Mouse (Mus musculus): ENCODE results near the gene Phactr4.

- no peak for TF ChIP-seq CTCF (IDR thresholded peaks at IDR 0.05 in 2 of 3, conservative IDR thresholded peaks at IDR 0.05 in 1 of 3; ENCODE audit: control insufficient read depth in 1 of 3, insufficient read depth in 1 of 3, low read depth in 2 of 3, low read length in 3 of 3, poor library complexity in 1 of 3, severe bottlenecking in 1 of 3)
- TF ChIP-seq EP300 (IDR thresholded peaks at IDR 0.05; ENCODE audit: low read depth in 1 of 2, low read length in 2 of 2) = no peak
- TF ChIP-seq E2F4 (IDR thresholded peaks at IDR 0.05; ENCODE audit: borderline replicate concordance, low read depth, low read length) = no peak
- TF ChIP-seq POLR2A (IDR thresholded peaks at IDR 0.05; ENCODE audit: control insufficient read depth in 1 of 2, insufficient read depth in 1 of 2, low read depth in 1 of 2, low read length in 2 of 2, poor library complexity in 1 of 2) = no peak; a peak in 1 of 4 replicates
- TF ChIP-seq ZKSCAN1 (IDR thresholded peaks at IDR 0.05; ENCODE audit: low read depth, low read length) = no peak
- no peak for TF ChIP-seq USF2 (IDR thresholded peaks at IDR 0.05; ENCODE audit: borderline replicate concordance in 1 of 2, insufficient read depth in 1 of 2, low read depth in 1 of 2, low read length in 2 of 2)
Measured at GRCm38 (mm10) chr4:132356170-132356569, 66.1 kb downstream of the Phactr4 start.
